Mouse (Mus musculus): ENCODE results near the gene Dpm3. TPM values are rescaled to one million over a fixed set of nuclear protein-coding genes. Genes with fewer than 3 reads are reported as not detected.
"Not testable (repeated sequence)": the region's sequence is repeated elsewhere in the genome, so short reads cannot be mapped to it uniquely, and the experiment has no call there.

The Dpm3 gene
- 118 and 119 TPM in 2 replicates for polyA plus RNA-seq (2014; fragmentation: Nextera tagmentation; extraction: Ambion mirVana)

GRCm38 (mm10) chr3:89259076-89259475 lies at the start of gene Dpm3:
TSS of gene Dpm3 (plus strand) at chr3:89259358.
- TF ChIP-seq CTCF (IDR thresholded peaks at IDR 0.05; ENCODE audit: low read depth): no peak
- WGBS: 39% methylated on average over 7 of the region's 7 CpGs
- Histone ChIP-seq H3K9ac (no peak within 1 kb of the TSS), H3K4me2 (no peak within 1 kb of the TSS), H3K27me3 (ENCODE audit: insufficient read depth, low read length) (no peaks in the 10 kb centered on the region), H3K4me3 (ENCODE audit: low read depth, low read length) (no peak within 1 kb of the TSS), H3K36me3 (ENCODE audit: insufficient read depth) (no peaks in the 10 kb centered on the region), H3K9me3 (ENCODE audit: low read depth, low read length) (no peaks in the 10 kb centered on the region), H3K4me1 (ENCODE audit: insufficient read depth) (no peaks in the 10 kb centered on the region), H3K27ac (ENCODE audit: low read depth) (no peak within 1 kb of the TSS)
- DNase-seq (no peak), ATAC-seq (ENCODE audit: insufficient read depth) (no peak)

- no peak overlapping the region for H3K4me2 ChIP-seq
- no peaks in the 10 kb centered on the region for H3K27me3 ChIP-seq (ENCODE audit: insufficient read depth, low read length)
- no peak for ATAC-seq (ENCODE audit: insufficient read depth)
- WGBS: 90% methylated on average over 7 of the region's 7 CpGs
- no peak overlapping the region for H3K4me3 ChIP-seq (ENCODE audit: low read depth, low read length)
- no peak for DNase-seq
- H3K27ac ChIP-seq (ENCODE audit: low read depth): no peak overlapping the region
- no peaks in the 10 kb centered on the region for H3K9me3 ChIP-seq (ENCODE audit: low read depth, low read length)
- peaks cover 65% of the 10 kb centered on the region for H3K36me3 ChIP-seq (ENCODE audit: insufficient read depth)
- 0 out of 2 replicates have a peak, but pooled peaks cover 4% of the 10 kb centered on the region for H3K4me1 ChIP-seq (ENCODE audit: insufficient read depth)
- no peak for TF ChIP-seq CTCF (IDR thresholded peaks at IDR 0.05; ENCODE audit: low read depth)
- no peak overlapping the region for H3K9ac ChIP-seq
Measured at GRCm38 (mm10) chr3:89209731-89210130, 49.4 kb upstream of the Dpm3 start.

DNA sequence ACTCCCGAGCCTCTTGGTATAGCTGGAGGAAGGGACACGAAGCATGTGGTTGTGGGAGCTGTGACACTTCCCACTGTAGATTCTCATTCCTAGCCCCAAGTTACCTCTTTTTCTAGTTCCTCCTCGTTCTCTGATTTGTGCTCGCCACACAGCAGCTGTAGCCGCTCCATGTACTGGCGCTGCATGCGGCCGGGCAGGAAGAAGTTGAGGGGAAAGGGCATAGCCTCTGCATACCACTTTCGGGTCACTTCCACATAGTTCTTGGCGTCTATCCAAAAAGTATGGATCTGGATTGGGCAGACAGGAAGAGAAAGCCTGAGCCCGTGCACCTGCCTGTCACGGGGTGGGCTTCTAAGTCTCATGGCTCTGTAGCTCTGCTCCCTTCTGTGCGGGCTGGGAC lies 49.0 kb upstream of the Dpm3 start:
- H3K27ac ChIP-seq (ENCODE audit: low read depth): no peak overlapping the region
- H3K4me2 ChIP-seq: no peak overlapping the region
- no peak overlapping the region for H3K4me3 ChIP-seq (ENCODE audit: low read depth, low read length)
- no peaks in the 10 kb centered on the region for H3K9me3 ChIP-seq (ENCODE audit: low read depth, low read length)
- peaks cover 5% of the 10 kb centered on the region for H3K4me1 ChIP-seq (ENCODE audit: insufficient read depth)
- ATAC-seq (ENCODE audit: insufficient read depth) (no peak), DNase-seq (peak; percentile 27)
- peaks cover 65% of the 10 kb centered on the region for H3K36me3 ChIP-seq (ENCODE audit: insufficient read depth)
- no peak for TF ChIP-seq CTCF (IDR thresholded peaks at IDR 0.05; ENCODE audit: low read depth)
- H3K9ac ChIP-seq: no peak overlapping the region
- WGBS: 73% methylated on average over 13 of the region's 13 CpGs
- no peaks in the 10 kb centered on the region for H3K27me3 ChIP-seq (ENCODE audit: insufficient read depth, low read length)

- peaks cover 10% of the 10 kb centered on the region for H3K4me1 ChIP-seq (ENCODE audit: insufficient read depth)
- H3K36me3 ChIP-seq (ENCODE audit: insufficient read depth): peaks cover 60% of the 10 kb centered on the region
- H3K4me2 ChIP-seq: no peak overlapping the region
- ATAC-seq (ENCODE audit: insufficient read depth) (no peak), DNase-seq (no peak)
- TF ChIP-seq CTCF (IDR thresholded peaks at IDR 0.05; ENCODE audit: low read depth): no peak
- no peak overlapping the region for H3K27ac ChIP-seq (ENCODE audit: low read depth)
- H3K4me3 ChIP-seq (ENCODE audit: low read depth, low read length): no peak overlapping the region
- 73% methylated on average over 7 of the region's 7 CpGs for WGBS
- no peaks in the 10 kb centered on the region for H3K9me3 ChIP-seq (ENCODE audit: low read depth, low read length)
- H3K9ac ChIP-seq: no peak overlapping the region
- no peaks in the 10 kb centered on the region for H3K27me3 ChIP-seq (ENCODE audit: insufficient read depth, low read length)
Measured at GRCm38 (mm10) chr3:89210731-89211130, 48.4 kb upstream of the Dpm3 start.

DNA sequence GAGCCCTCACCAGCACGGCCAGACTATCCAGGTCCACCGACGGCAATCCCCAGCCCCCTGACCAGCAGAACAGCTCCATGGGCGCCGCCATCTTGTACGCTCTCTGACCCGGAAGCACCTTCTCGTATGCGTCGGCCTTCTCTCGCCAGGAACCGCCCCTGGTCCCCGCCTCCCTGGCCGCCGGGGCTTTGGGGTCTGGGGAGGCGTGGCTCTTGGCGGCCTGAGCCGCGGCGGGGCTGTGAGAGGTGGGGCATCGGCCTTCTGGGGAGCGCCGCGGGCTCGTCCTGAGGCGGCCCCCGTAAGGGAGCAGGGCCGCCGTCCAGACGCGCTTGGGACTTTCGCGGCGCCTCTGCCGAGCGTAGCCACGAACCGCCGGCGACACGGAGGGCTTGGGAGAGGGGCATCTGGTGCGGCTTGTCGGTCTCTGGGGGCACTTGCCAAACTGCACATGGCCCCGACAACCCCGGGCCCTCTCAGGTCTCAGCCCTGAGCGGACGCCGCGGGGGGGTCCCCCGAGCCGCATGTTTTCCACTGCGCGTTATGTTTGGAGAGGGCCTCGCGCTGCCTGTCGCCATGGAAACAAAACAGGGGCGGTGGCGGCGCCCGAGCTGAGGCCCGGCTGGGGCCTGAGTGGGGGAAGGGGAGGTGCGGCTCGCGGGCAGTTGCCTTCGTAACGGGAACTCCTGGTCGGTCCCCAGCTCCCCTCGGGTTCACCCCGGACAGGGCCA lies 45.2 kb upstream of the Dpm3 start:
- no peak for TF ChIP-seq CTCF (IDR thresholded peaks at IDR 0.05; ENCODE audit: low read depth)
- Histone ChIP-seq H3K9ac (peak overlapping the region; percentile 72), H3K9me3 (ENCODE audit: low read depth, low read length) (no peaks in the 10 kb centered on the region), H3K4me2 (peak overlapping the region; percentile 90), H3K27ac (ENCODE audit: low read depth) (peak overlapping the region; percentile 98), H3K27me3 (ENCODE audit: insufficient read depth, low read length) (no peaks in the 10 kb centered on the region), H3K4me1 (ENCODE audit: insufficient read depth) (peaks cover 16% of the 10 kb centered on the region), H3K36me3 (ENCODE audit: insufficient read depth) (peaks cover 27% of the 10 kb centered on the region), H3K4me3 (ENCODE audit: low read depth, low read length) (peak overlapping the region; percentile 77)
- DNase-seq (peak; percentile 98), ATAC-seq (ENCODE audit: insufficient read depth) (peak; percentile 89)
- WGBS: under 1% methylated on average over 69 of the region's 69 CpGs

- TF ChIP-seq CTCF (IDR thresholded peaks at IDR 0.05; ENCODE audit: low read depth): no peak
- DNase-seq: peak; percentile 36
Measured at GRCm38 (mm10) chr3:89214681-89215411, 44.3 kb upstream of the Dpm3 start, which contains the start of gene Thbs3. TSS of gene Thbs3 (plus strand) at chr3:89215180.

GRCm38 (mm10) chr3:89215853-89216252 lies 43.3 kb upstream of the Dpm3 start:
- H3K4me2 ChIP-seq: peak overlapping the region; percentile 90
- H3K36me3 ChIP-seq (ENCODE audit: insufficient read depth): peaks cover 9% of the 10 kb centered on the region; the same call in 1 of the 2 replicates
- ATAC-seq (ENCODE audit: insufficient read depth) (peak; percentile 13), DNase-seq (peak; percentile 96)
- no peaks in the 10 kb centered on the region for H3K9me3 ChIP-seq (ENCODE audit: low read depth, low read length)
- peak; percentile 96 for TF ChIP-seq CTCF (IDR thresholded peaks at IDR 0.05; ENCODE audit: low read depth)
- H3K4me3 ChIP-seq (ENCODE audit: low read depth, low read length): peak overlapping the region; percentile 77
- WGBS: under 1% methylated on average over 6 of the region's 6 CpGs
- no peak overlapping the region for H3K27ac ChIP-seq (ENCODE audit: low read depth)
- H3K4me1 ChIP-seq (ENCODE audit: insufficient read depth): peaks cover 20% of the 10 kb centered on the region
- peak overlapping the region; percentile 72; the same call in 1 of the 2 replicates for H3K9ac ChIP-seq
- no peaks in the 10 kb centered on the region for H3K27me3 ChIP-seq (ENCODE audit: insufficient read depth, low read length)

More at GRCm38 (mm10) chr3:89214681-89215411, 44.3 kb upstream of the Dpm3 start, which contains the start of gene Thbs3:
- ATAC-seq (ENCODE audit: insufficient read depth): no peak
- Histone ChIP-seq H3K9ac (peak within 1 kb of the TSS; percentile 72), H3K4me3 (ENCODE audit: low read depth, low read length) (peak within 1 kb of the TSS; percentile 77), H3K4me1 (ENCODE audit: insufficient read depth) (peaks cover 20% of the 10 kb centered on the region), H3K4me2 (peak within 1 kb of the TSS; percentile 90), H3K36me3 (ENCODE audit: insufficient read depth) (peaks cover 19% of the 10 kb centered on the region), H3K27me3 (ENCODE audit: insufficient read depth, low read length) (no peaks in the 10 kb centered on the region), H3K9me3 (ENCODE audit: low read depth, low read length) (no peaks in the 10 kb centered on the region), H3K27ac (ENCODE audit: low read depth) (peak within 1 kb of the TSS; percentile 98)
- WGBS: 1% methylated on average over 19 of the region's 19 CpGs

DNA sequence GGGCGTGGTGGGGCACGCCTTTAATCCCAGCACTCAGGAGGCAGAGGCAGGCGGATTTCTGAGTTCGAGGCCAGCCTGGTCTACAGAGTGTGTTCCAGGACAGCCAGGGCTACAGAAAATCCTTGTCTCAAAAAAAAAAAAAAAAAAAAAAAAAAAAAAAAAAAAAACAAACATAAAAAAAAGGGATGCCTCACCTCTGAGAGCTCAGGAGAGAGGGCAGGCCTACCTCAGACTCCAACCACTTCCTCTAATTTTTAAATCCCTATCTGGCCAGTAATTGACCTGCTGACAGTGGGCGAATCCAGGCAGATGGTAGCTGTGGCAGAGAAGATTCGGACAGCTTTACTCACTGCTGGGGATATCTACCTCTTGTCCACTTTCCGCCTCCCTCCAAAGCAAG lies 42.8 kb upstream of the Dpm3 start:
- not testable (repeated sequence) for ATAC-seq (ENCODE audit: insufficient read depth); H3K9me3 ChIP-seq (ENCODE audit: low read depth, low read length); H3K27me3 ChIP-seq (ENCODE audit: insufficient read depth, low read length); DNase-seq; H3K27ac ChIP-seq (ENCODE audit: low read depth); H3K4me3 ChIP-seq (ENCODE audit: low read depth, low read length); H3K36me3 ChIP-seq (ENCODE audit: insufficient read depth); H3K9ac ChIP-seq
- WGBS: 73% methylated on average over 7 of the region's 7 CpGs
- peak overlapping the region; percentile 90 for H3K4me2 ChIP-seq
- H3K4me1 ChIP-seq (ENCODE audit: insufficient read depth): peaks cover 20% of the 10 kb centered on the region

Measured in lung, embryonic 14.5 days (tissue).